In the genomic region with DNA sequence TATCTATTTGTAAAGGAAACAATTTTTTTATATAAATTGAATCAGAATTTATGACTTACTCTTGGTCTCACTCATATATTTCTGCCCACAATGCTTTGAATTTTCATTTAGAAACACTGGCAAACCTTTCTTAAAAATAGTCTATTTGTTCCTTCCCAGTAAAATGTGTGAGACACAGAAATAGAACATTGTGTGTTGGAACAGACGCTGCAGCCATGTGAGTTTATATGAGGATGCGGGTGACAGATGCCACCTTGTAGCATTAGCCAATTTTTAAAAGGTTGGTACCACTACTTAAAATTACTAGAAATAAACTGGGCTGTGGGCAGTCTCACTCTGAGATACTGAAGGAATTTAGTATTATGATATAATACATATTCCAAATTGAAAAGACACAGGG, we compare ENCODE assay signal across 28 mouse cellular contexts. TPM values are rescaled to one million over a fixed set of nuclear protein-coding genes. Genes with fewer than 3 reads are reported as not detected.
DNase-seq lines count a peak whose midpoint lies in the region; ATAC-seq lines count a peak whose summit lies in the region.
"Had no signal": no experiment of that assay in that cellular context is flagged by ENCODE, and none has a peak within 500 bp of the region (broad histone marks: within the 10 kb centered on the region; RNA-seq: fewer than 3 reads in every experiment).

No protein-coding gene starts in this region.

- ATAC-seq in forebrain, embryonic 14.5 days: no peak
- no peak for ATAC-seq in forebrain, embryonic 11.5 days (replicated peaks; ENCODE audit: low FRiP score)
- no peak for ATAC-seq in CD4-positive, CD25-positive, alpha-beta regulatory T cell, adult 4 months
- ATAC-seq: liver, postnatal 0 days; lung, postnatal 0 days; midbrain, embryonic 16.5 days; Patski had no signal

- no peak overlapping the region for H3K9ac ChIP-seq in forebrain, embryonic 14.5 days (ENCODE audit: low read length)
- H3K9ac ChIP-seq in forebrain, embryonic 11.5 days (ENCODE audit: low read length): no peak overlapping the region
- H3K9ac ChIP-seq: hindbrain, embryonic 15.5 days; limb, embryonic 12.5 days; liver, postnatal 0 days; neural tube, embryonic 13.5 days had no signal

- no peak overlapping the region for H3K4me3 ChIP-seq in forebrain, embryonic 14.5 days (ENCODE audit: low read depth, low read length)
- no peak overlapping the region for H3K4me3 ChIP-seq in forebrain, embryonic 11.5 days (ENCODE audit: low read depth, low read length)
- H3K4me3 ChIP-seq: embryonic facial prominence, embryonic 10.5 days; heart, embryonic 10.5 days; hindbrain, embryonic 15.5 days; limb, embryonic 12.5 days; myocyte; neural tube, embryonic 13.5 days had no signal

- H3K27ac ChIP-seq in forebrain, embryonic 14.5 days (ENCODE audit: low read depth, low read length): no peak overlapping the region
- no peak overlapping the region for H3K27ac ChIP-seq in forebrain, embryonic 11.5 days (ENCODE audit: low read depth, low read length)
- H3K27ac ChIP-seq: embryonic facial prominence, embryonic 10.5 days; heart, embryonic 10.5 days; hindbrain, embryonic 15.5 days; kidney, postnatal 0 days; limb, embryonic 12.5 days; macrophage; neural tube, embryonic 13.5 days had no signal

- no peaks in the 10 kb centered on the region for H3K9me3 ChIP-seq in forebrain, embryonic 14.5 days (replicated peaks; ENCODE audit: control insufficient read depth, low read length)
- no peaks in the 10 kb centered on the region for H3K9me3 ChIP-seq in forebrain, embryonic 11.5 days (ENCODE audit: control insufficient read depth, low read length)
- H3K9me3 ChIP-seq: embryonic facial prominence, embryonic 10.5 days; G1E; heart, embryonic 10.5 days; hindbrain, embryonic 15.5 days; limb, embryonic 12.5 days; neural tube, embryonic 13.5 days had no signal

- intact Hi-C loops in left cerebral cortex, postnatal 25 days (cut with DNase I): no loop called here

- no peak overlapping the region for H3K4me2 ChIP-seq in forebrain, embryonic 14.5 days (ENCODE audit: low read length)
- H3K4me2 ChIP-seq in forebrain, embryonic 11.5 days (ENCODE audit: low read depth, low read length, severe bottlenecking): no peak overlapping the region
- H3K4me2 ChIP-seq: hindbrain, embryonic 15.5 days; limb, embryonic 12.5 days; liver, embryonic 11.5 days; neural tube, embryonic 13.5 days had no signal

- H3K4me1 ChIP-seq in forebrain, embryonic 14.5 days (ENCODE audit: control insufficient read depth, insufficient read depth, low read length): no peaks in the 10 kb centered on the region
- no peaks in the 10 kb centered on the region for H3K4me1 ChIP-seq in forebrain, embryonic 11.5 days (replicated peaks; ENCODE audit: control insufficient read depth, insufficient read depth, low read length)
- H3K4me1 ChIP-seq: embryonic facial prominence, embryonic 10.5 days; heart, embryonic 10.5 days; hindbrain, embryonic 15.5 days; limb, embryonic 12.5 days; neural tube, embryonic 13.5 days had no signal

- no peaks in the 10 kb centered on the region for H3K36me3 ChIP-seq in forebrain, embryonic 14.5 days (ENCODE audit: control insufficient read depth, insufficient read depth, low read length)
- no peaks in the 10 kb centered on the region for H3K36me3 ChIP-seq in forebrain, embryonic 11.5 days (ENCODE audit: control insufficient read depth, insufficient read depth, low read length)
- H3K36me3 ChIP-seq: embryonic facial prominence, embryonic 10.5 days; G1E; heart, embryonic 10.5 days; hindbrain, embryonic 15.5 days; limb, embryonic 12.5 days; neural tube, embryonic 13.5 days had no signal

- DNase-seq in forebrain, embryonic 14.5 days (ENCODE audit: low spot score): peak; percentile 54
- DNase-seq in forebrain, embryonic 11.5 days (ENCODE audit: low spot score): no peak
- DNase-seq in layer of hippocampus, adult 11-12 months (ENCODE audit: low spot score): peak; percentile 55
- no peak for DNase-seq in layer of hippocampus, postnatal 10 days (ENCODE audit: low spot score in 2 of 2)
- peak; percentile 28 to 66 for DNase-seq in left cerebral cortex, postnatal 25 days (ENCODE audit: low spot score in 2 of 2)
- DNase-seq in left cerebral cortex, adult 8-10 months (ENCODE audit: low spot score in 2 of 2): no peak
- peak; percentile 66 for DNase-seq in layer of hippocampus, adult 9-11 months
- DNase-seq: adrenal gland, postnatal 36 days; kidney, adult 2 months; liver, postnatal 0 days had no signal

- H3K27me3 ChIP-seq in forebrain, embryonic 14.5 days (replicated peaks; ENCODE audit: control insufficient read depth, insufficient read depth, low read length): no peaks in the 10 kb centered on the region
- no peaks in the 10 kb centered on the region for H3K27me3 ChIP-seq in forebrain, embryonic 11.5 days (ENCODE audit: control insufficient read depth, insufficient read depth, low read length)
- H3K27me3 ChIP-seq: CH12.LX; hindbrain, embryonic 15.5 days; limb, embryonic 12.5 days; neural tube, embryonic 13.5 days; Patski had no signal

- 75% methylated on average over 2 of the region's 2 CpGs for WGBS in forebrain, embryonic 14.5 days
- WGBS in forebrain, embryonic 11.5 days: 96% methylated on average over 2 of the region's 2 CpGs

RNA-seq across cellular contexts. Expression of gene Epha5, which starts 23.1 kb away (rescaled TPM):
- polyA plus RNA-seq in forebrain, embryonic 14.5 days (2014; fragmentation: Nextera tagmentation; extraction: Ambion mirVana): 68.7 and 93.0 TPM in 2 replicates
- 19.4 and 21.6 TPM in 2 replicates for polyA plus RNA-seq in forebrain, embryonic 11.5 days (2014; fragmentation: Nextera tagmentation; extraction: Ambion mirVana)
- 100 to 1,000 TPM; 212 to 248 TPM for total RNA-seq in layer of hippocampus, postnatal 10 days (2021)
- total RNA-seq in left cerebral cortex, postnatal 25 days (2021): 100 to 1,000 TPM; 107 to 111 TPM
- total RNA-seq in left cerebral cortex, adult 8-10 months (2022): 10 to 100 TPM; 81.1 to 92.7 (median 84.3) TPM
- polyA plus RNA-seq in CD4-positive, CD25-positive, alpha-beta regulatory T cell, adult 4 months (2017; shearing (Covaris generic)): not detected
- total RNA-seq: CH12.LX; gastrocnemius, adult 8-10 months; granulocyte monocyte progenitor cell, adult 5-6 weeks; hematopoietic stem cell, adult 5-6 weeks had no signal
- polyA plus RNA-seq: G1E; liver, postnatal 0 days; macrophage; myocyte; Patski had no signal

Comparison
In these comparisons a context has a peak if more than half of its experiments do, and no peak if none do; other contexts are left out.
1. DNase-seq: peak in forebrain, embryonic 14.5 days (single experiment), layer of hippocampus, adult 11-12 months (single experiment), left cerebral cortex, postnatal 25 days (2 of 2) and layer of hippocampus, adult 9-11 months (single experiment); none in forebrain, embryonic 11.5 days (single experiment), layer of hippocampus, postnatal 10 days (0 of 2) and left cerebral cortex, adult 8-10 months (0 of 2).